Mouse (Mus musculus): ENCODE results near the gene Lhfpl5.

The Lhfpl5 gene

DNA sequence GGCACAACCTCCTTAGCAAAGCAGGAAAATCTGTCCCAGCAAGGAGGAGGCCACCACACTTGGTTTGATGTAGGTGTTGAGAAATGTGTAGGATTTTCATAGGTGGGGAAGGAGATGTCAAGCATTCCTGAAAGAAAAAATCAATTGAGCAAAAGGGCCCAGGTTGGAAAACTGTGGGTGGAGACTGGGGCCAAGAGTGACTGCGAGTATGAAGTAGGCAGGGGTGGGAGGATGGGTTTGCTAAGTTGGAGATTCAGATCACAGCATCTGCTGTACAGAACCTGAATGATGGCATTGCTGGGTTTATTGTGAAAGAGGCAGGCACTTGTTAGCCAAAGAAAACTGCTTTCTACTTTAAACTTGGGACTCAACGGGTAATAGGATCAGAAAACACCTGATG, 49.4 kb downstream of the Lhfpl5 start:
- DNase-seq (ENCODE audit: extremely low read depth, insufficient read length, low spot score): no peak

DNA sequence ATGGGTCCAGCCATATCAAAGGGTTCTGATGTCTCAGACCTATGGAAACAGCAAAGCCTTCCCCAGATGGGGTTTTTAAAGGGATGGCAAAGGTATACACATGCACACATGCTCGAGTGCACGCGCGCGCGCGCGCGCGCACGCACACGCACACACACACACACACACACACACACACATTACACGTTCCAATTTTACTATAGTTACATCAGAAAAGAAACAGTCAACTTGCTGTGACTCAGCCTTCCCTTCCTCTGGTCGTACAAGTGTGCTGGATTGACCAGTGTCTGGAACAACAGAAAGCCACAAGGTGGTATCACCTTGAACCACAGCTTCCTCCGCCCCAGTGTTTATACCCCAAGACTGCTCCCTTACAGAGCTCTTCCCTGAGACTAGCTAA, 49.9 kb downstream of the Lhfpl5 start:
- no peak for DNase-seq (ENCODE audit: extremely low read depth, insufficient read length, low spot score)

- DNase-seq (ENCODE audit: extremely low read depth, insufficient read length, low spot score): no peak
Measured at GRCm38 (mm10) chr17:28626937-28627336, 51.5 kb downstream of the Lhfpl5 start.

DNA sequence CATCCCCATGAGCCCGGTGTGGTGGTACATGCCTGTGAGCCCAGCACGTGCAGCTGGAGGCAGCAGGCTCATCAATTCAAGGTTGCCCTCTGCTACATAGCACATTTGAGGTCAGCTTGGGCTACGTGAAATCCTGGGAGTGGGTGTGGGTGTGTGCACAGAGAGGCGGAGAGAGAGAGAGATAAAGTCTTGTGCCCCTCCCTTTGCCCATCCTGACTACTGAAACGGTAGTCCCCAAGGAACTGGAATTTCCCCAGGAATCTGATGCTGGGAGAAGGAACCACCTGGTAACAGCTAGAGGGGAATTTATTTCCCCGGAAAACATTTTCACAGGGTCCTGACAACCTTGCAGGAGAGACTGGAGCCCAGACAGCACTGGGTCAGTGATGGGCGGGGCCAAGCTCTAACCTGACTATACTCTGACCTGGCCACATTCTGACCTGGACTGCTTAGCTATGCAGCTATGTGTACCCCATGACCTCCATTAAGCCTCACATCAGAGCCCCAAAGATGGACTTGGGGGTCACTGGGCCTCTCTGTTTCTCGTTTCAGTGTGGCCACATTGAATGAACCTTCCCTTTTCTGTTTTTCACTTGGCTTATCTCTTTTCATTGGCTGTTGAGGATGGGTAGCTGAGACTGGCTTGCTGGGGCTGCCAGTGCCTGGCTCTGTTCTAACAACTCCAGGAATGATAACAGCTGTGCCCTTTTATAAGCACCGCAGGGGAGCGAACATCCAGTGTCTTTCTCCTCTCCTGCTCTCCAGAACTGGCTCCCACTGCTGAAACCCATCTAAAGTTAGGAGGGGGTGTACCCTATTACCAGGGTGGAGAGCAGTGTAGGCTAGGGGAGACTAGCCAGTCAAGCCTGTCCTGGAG, 53.0 kb downstream of the Lhfpl5 start:
- DNase-seq (ENCODE audit: extremely low read depth, insufficient read length, low spot score): no peak

GRCm38 (mm10) chr17:28629125-28629524, 53.7 kb downstream of the Lhfpl5 start:
- no peak for DNase-seq (ENCODE audit: extremely low read depth, insufficient read length, low spot score)
